Mouse (Mus musculus): ENCODE results near the gene Olfr1416. TPM values are rescaled to one million over a fixed set of nuclear protein-coding genes. Genes with fewer than 3 reads are reported as not detected.

Olfr1416 gene
- polyA plus RNA-seq, 1 experiment, result not detected

Other genes with a start within 250 kb of the Olfr1416 start
- 162 TPM for gene Ndufa10, start 11.3 kb downstream of the Olfr1416 start, polyA plus RNA-seq (2012; fragmentation: generic; extraction: Trizol)
- gene Olfr1415, start 11.0 kb upstream of the Olfr1416 start, polyA plus RNA-seq (2012; fragmentation: generic; extraction: Trizol), result not detected
- not detected for gene Olfr1414, start 33.5 kb upstream of the Olfr1416 start, polyA plus RNA-seq (2012; fragmentation: generic; extraction: Trizol)
- gene Olfr1413, start 86.2 kb upstream of the Olfr1416 start, polyA plus RNA-seq (2012; fragmentation: generic; extraction: Trizol), result not detected
- gene Olfr1412, start 100.7 kb upstream of the Olfr1416 start, polyA plus RNA-seq (2012; fragmentation: generic; extraction: Trizol), result not detected
- not detected for gene Olfr1411, start 109.3 kb upstream of the Olfr1416 start, polyA plus RNA-seq (2012; fragmentation: generic; extraction: Trizol)
- not detected for gene Olfr1410, start 120.7 kb upstream of the Olfr1416 start, polyA plus RNA-seq (2012; fragmentation: generic; extraction: Trizol)
- not detected for gene Olfr12, start 132.7 kb upstream of the Olfr1416 start, polyA plus RNA-seq (2012; fragmentation: generic; extraction: Trizol)
- 507 TPM for gene Cops9, start 156.9 kb upstream of the Olfr1416 start, polyA plus RNA-seq (2012; fragmentation: generic; extraction: Trizol)
- 1.2 TPM for gene Otos, start 163.7 kb upstream of the Olfr1416 start, polyA plus RNA-seq (2012; fragmentation: generic; extraction: Trizol)

All from myocyte (in vitro differentiated cells).